Mouse (Mus musculus) CH12F3 (cell line): ENCODE data around the gene Prkd2.

Experiments used
- in situ Hi-C: fragments of 300-500 bp; cut with MboI; formaldehyde crosslinking; loops from 2 replicates; pipeline ENCODE4 v1.14.3; 2020; ENCODE audit warnings: low sequenced_read_pairs

Prkd2 gene

GRCm38 (mm10) chr7:16892352-16892730 is 49.6 kb downstream of the Prkd2 start:
- in situ Hi-C loops = no loop called here

GRCm38 (mm10) chr7:16893612-16894011 is 50.9 kb downstream of the Prkd2 start:
- in situ Hi-C loops = no loop called here

GRCm38 (mm10) chr7:16894279-16894678 is 51.6 kb downstream of the Prkd2 start:
- in situ Hi-C loops = no loop called here

- in situ Hi-C loops = no loop called here
These were observed 52.3 kb downstream of the Prkd2 start for GRCm38 (mm10) chr7:16895000-16895399.

- in situ Hi-C loops = no loop called here
These were observed 52.8 kb downstream of the Prkd2 start for GRCm38 (mm10) chr7:16895511-16895910.

GRCm38 (mm10) chr7:16900526-16900925 is 57.8 kb downstream of the Prkd2 start:
- in situ Hi-C loops = no loop called here

- in situ Hi-C loops = no loop called here
These were observed 60.8 kb downstream of the Prkd2 start for GRCm38 (mm10) chr7:16903439-16903955.

- in situ Hi-C loops = no loop called here
These were observed 61.5 kb downstream of the Prkd2 start for GRCm38 (mm10) chr7:16904120-16904675.

- in situ Hi-C loops = no loop called here
These were observed 62.9 kb downstream of the Prkd2 start for GRCm38 (mm10) chr7:16905491-16906021.

GRCm38 (mm10) chr7:16906281-16906680 is 63.6 kb downstream of the Prkd2 start, which contains the start of gene Ptgir:
TSS of gene Ptgir (plus strand) at chr7:16906490.
- in situ Hi-C loops = no loop called here

GRCm38 (mm10) chr7:16906889-16907559 is 64.3 kb downstream of the Prkd2 start:
- in situ Hi-C loops = no loop called here

- in situ Hi-C loops = no loop called here
These were observed 65.1 kb downstream of the Prkd2 start for GRCm38 (mm10) chr7:16907842-16908241.

GRCm38 (mm10) chr7:16908367-16908766 is 65.7 kb downstream of the Prkd2 start:
- in situ Hi-C loops = no loop called here

- in situ Hi-C loops = no loop called here
These were observed 66.2 kb downstream of the Prkd2 start for GRCm38 (mm10) chr7:16908859-16909258.

- in situ Hi-C loops = no loop called here
These were observed 67.2 kb downstream of the Prkd2 start for GRCm38 (mm10) chr7:16909909-16910308.

- in situ Hi-C loops = no loop called here
These were observed 69.2 kb downstream of the Prkd2 start for GRCm38 (mm10) chr7:16911904-16912303.

GRCm38 (mm10) chr7:16912360-16912759 is 69.7 kb downstream of the Prkd2 start:
- in situ Hi-C loops = no loop called here

GRCm38 (mm10) chr7:16913806-16914452 is 71.2 kb downstream of the Prkd2 start:
- in situ Hi-C loops = no loop called here

GRCm38 (mm10) chr7:16914453-16915343 is 72.0 kb downstream of the Prkd2 start:
- in situ Hi-C loops = no loop called here

GRCm38 (mm10) chr7:16915461-16916340 is 73.0 kb downstream of the Prkd2 start:
- in situ Hi-C loops = no loop called here
